Mouse (Mus musculus) induced T-regulatory cell, adult 2 months (primary cell): ENCODE measurements around the gene Pdhb.
"Not testable (repeated sequence)": the region's sequence is repeated elsewhere in the genome, so short reads cannot be mapped to it uniquely, and the experiment has no call there.

Source experiments
- DNase-seq: peaks from one replicate; pipeline ENCODE4 v3.0.0-alpha.2; 2012; ENCODE audit warnings: low read depth

Pdhb gene

DNA sequence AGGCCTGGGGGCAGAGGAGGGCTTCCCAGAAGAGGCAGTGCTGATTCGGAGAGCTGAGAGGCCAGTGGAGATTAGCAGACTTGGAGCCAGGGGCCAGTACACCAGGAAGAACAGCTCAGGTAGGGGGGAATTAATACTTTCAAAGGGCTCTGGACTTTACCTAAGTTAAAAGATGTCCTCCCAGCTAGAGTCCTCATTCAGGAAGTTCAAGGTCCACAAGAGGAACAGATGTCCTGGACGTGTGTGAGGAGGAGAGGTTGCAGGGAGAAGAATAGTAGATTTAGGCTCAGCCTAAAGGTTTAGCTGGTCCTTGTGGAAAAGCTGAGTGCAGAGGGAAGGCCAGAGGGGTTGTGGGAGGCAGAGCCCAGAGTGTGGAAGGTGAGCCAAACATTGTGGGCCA, 38.6 kb downstream of the Pdhb start:
- no peak for DNase-seq

GRCm38 (mm10) chr14:8132789-8133188, 40.0 kb downstream of the Pdhb start:
- DNase-seq: no peak

DNA sequence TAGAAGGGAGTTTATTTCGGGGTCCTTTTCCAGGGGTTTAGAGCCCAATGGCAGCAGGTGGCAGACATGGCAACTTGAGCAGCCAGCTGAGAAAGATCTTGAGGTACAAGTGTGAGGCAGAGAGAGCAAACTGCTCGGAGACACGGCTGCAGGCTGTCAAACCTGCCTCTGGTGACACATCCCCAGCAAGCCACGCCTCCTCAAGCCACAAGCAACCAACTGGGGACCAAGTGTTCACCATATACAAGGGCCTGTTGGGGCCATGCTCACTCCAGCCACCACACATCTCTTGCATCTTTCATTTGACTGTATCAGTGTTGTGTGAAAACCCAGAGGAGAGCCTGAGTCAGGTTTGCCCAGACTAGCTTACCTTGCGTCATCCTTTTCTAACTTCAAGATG, 44.9 kb downstream of the Pdhb start:
- no peak for DNase-seq

DNA sequence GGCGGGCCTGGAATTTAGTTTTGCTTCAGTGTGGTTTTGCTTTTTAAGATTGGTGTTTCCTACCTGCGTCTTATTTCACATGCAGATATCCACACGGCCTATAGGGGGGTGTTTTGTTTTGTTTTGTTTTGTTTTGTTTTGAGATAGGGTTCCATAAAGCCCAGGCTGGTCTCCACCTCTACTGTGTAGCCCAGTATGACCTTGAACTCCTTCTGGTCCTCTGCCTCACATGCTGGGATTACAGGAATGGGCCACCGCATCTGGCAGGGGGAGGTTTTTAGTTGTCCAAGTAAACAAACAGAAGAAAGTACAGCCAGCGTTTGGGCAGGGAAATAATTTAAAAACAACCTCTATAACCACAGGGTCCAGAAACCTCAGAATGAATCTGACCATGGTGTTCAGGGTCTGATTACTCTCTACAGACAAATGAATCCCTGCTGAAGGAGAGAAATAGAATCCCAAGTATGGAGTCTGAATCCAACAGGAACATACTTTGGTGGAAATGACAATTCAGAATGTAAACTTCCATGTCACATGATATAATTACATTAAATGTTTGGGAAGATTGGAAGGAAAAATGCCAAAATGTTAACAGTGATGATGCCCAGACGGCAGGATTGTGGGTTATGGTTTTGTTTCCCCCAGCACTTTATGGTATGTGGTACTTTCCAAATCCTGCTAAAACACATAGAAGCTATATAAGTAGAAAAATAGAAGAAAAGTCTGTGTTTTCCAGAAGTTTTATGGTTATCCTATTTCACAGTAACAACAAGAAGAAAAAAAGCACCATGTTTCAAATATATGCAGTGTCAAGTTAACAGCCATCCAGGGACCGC, 48.6 kb downstream of the Pdhb start:
- DNase-seq: no peak

GRCm38 (mm10) chr14:8123611-8124010, 49.2 kb downstream of the Pdhb start:
- DNase-seq: not testable (repeated sequence)

DNA sequence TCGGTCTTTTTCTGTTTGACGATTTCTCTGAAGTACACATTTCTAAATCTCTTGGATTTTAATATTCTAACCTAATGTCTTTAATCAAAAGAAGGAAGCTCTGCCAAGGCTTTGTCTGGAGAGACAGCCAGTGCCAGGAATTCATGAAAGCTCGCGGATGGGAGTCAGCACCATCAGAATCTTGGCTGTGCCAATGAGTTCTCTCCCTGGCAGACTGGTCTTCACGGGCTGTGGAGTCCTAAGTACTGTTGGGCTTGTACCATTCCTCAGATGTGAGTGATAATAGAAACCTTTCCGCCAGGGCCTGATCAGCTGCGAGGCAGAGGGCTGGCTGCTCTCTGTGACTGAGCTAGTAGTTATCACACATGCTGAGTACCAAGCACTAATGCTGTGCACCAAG, 49.7 kb downstream of the Pdhb start:
- no peak for DNase-seq

DNA sequence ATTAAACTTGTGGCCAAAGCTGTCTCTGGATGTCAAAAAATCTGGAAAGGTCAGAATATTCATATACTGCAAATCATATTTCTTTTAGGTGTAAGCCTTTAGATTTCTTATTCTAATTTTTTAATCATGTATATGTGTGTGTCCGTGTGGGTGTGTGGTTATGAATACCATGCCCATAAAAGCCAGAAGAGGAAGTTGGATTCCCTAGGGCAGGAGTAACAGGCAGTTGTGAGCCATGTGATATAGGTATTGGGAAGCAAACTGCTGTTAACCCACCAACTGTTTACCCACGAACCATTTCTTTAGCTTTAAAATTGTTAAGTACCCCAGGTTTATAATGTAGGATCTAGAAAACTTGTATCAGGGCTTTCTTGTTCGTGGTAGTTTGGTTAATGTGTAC, 52.9 kb downstream of the Pdhb start:
- no peak for DNase-seq

DNA sequence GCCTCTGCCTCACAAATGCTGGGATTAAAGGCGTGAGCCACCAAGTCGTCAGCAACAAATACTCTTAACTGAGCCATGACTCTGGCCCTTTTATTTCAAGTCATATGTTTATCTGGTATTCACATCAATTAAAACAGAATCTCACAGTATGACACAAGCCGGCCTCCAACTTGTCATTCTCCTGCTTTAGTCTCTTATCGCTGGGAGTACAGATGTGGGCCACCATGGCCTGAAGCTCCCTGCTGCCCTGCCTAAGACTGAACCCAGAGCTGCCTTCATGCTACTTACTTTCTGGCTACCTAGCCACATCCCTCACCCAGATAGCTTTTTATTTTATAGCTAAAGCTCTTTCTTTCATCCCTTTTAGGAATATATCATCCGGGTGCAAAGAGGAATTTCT, 53.4 kb downstream of the Pdhb start:
- DNase-seq: no peak

DNA sequence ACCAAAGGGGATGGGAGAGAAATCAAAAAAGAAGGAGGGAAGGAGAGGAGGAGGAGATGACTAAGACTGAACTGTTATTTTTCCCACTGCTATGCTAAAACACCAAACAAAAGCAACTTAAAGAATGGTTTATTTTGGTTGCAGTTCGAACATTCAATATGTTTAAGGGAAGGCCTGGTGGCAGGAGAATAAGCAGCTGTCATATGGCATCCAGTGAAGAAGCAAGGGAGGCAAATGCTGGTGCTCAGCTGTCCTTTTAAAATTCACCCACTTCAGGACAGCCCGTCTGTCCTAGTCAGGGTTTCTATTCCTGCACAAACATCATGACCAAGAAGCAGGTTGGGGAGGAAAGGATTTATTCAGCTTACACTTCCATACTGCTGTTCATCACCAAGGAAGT, 55.5 kb downstream of the Pdhb start:
- no peak for DNase-seq
